Mouse (Mus musculus) cerebellum, adult 11 months (tissue): ENCODE results near the gene Olfr395.
"Not testable (repeated sequence)": the region's sequence is repeated elsewhere in the genome, so short reads cannot be mapped to it uniquely, and the experiment has no call there.

Source experiments
- DNase-seq: peaks from one replicate; pipeline ENCODE4 v3.0.0; 2022

The Olfr395 gene

GRCm38 (mm10) chr11:73909199-73909598 lies at the start of gene Olfr395:
Olfr395 (minus strand) TSS chr11:73909299.
- DNase-seq, result not testable (repeated sequence)

GRCm38 (mm10) chr11:73936377-73936776 lies 27.3 kb upstream of the Olfr395 start, which contains the start of gene Olfr23:
Olfr23 (plus strand) TSS chr11:73936677.
- no peak for DNase-seq

GRCm38 (mm10) chr11:73890671-73891070 lies 18.4 kb downstream of the Olfr395 start, which contains the start of gene Olfr394:
Olfr394 (minus strand) TSS chr11:73890771.
- DNase-seq, result no peak
